Mouse (Mus musculus): ENCODE measurements around the gene Hdac2. TPM values are rescaled to one million over a fixed set of nuclear protein-coding genes. Genes with fewer than 3 reads are reported as not detected.

The Hdac2 gene
- polyA plus RNA-seq, 1 experiment from 2014 or later = 38.4 TPM

DNA sequence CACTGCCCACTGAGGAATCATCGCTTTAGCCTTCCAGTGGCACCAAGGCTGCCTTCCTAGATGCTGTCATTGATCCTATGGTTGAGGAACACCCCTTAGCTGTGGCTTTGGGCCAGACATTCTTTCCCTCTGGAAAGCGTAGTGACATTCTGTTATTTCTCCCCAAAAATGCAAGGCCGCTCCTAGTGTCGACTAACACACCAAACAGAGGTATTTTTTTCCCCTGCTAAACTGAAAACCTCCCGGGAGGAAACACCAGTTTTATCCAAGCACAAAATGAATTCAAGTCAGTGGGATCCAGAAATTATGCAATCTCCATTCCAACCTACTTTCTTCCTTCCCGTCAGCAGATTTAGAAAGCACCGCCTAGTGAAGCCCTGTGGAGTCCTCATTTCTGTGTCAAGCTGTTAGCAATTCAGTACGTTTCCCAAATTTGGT lies 73.3 kb downstream of the Hdac2 start:
- Histone ChIP-seq H3K27me3 (ENCODE audit: control insufficient read depth, insufficient read depth, low read depth, low read length) (no peaks in the 10 kb centered on the region), H3K27ac (ENCODE audit: low read length) (no peak overlapping the region), H3K36me3 (ENCODE audit: control insufficient read depth, insufficient read depth) (no peaks in the 10 kb centered on the region), H3K4me1 (ENCODE audit: control insufficient read depth, low read depth, low read length) (no peaks in the 10 kb centered on the region), H3K9ac (ENCODE audit: low read depth, low read length) (no peak overlapping the region), H3K9me3 (replicated peaks; ENCODE audit: control insufficient read depth, low read length) (no peaks in the 10 kb centered on the region), H3K4me3 (ENCODE audit: low read depth, low read length) (no peak overlapping the region), H3K4me2 (ENCODE audit: low read depth, low read length) (no peak overlapping the region)
- ATAC-seq (ENCODE audit: low read depth) = no peak
- 69% methylated on average over 8 of the region's 8 CpGs for WGBS (ENCODE audit: insufficient replicate concordance)

Other genes with a start within 250 kb of the Hdac2 start
- 13.3 and 14.1 TPM in 2 replicates for gene Marcks, start 164.4 kb downstream of the Hdac2 start, polyA plus RNA-seq (2015; fragmentation: Nextera tagmentation; extraction: Ambion mirVana)